Mouse (Mus musculus): ENCODE measurements at regions not wholly inside any gene's neighbourhood (a gene's known extent, or its start where the extent isn't known, plus 50 kb on each side); places are given as distances from the start of the nearest gene placed in this dataset.

- no peak for DNase-seq (ENCODE audit: low spot score in 2 of 2)
These were observed 425.7 kb downstream of the Epha5 start for GRCm38 (mm10) chr5:83991513-83991912.

GRCm38 (mm10) chr5:83990679-83991498 is 426.3 kb downstream of the Epha5 start:
- no peak for DNase-seq (ENCODE audit: low spot score in 2 of 2)

- DNase-seq (ENCODE audit: low spot score in 2 of 2), result no peak
These were observed 455.6 kb downstream of the Epha5 start for GRCm38 (mm10) chr5:83961573-83961972.

- DNase-seq (ENCODE audit: low spot score in 2 of 2), result no peak
These were observed 458.4 kb downstream of the Epha5 start for GRCm38 (mm10) chr5:83958800-83959199.

- DNase-seq (ENCODE audit: low spot score in 2 of 2), result peak in 1 of 2 experiments; percentile 2
These were observed 459.0 kb downstream of the Epha5 start for GRCm38 (mm10) chr5:83958196-83958595.
